Mouse (Mus musculus) heart, adult 2 months (tissue): ENCODE measurements around the gene Uvssa.

Source experiments
- CTCF ChIP-seq: fragments of 200-600 bp; IDR thresholded peaks from 2 replicates; pipeline ENCODE4 v1.8.1; 2022; ENCODE audit warnings: antibody characterized with exemption, mild to moderate bottlenecking, moderate library complexity
- POLR2A ChIP-seq: fragments of 200-500 bp; IDR thresholded peaks from 2 replicates; pipeline ENCODE4 v1.6.1; 2011; ENCODE audit warnings: mild to moderate bottlenecking, low read depth, low read length, control low read depth; ENCODE audit not compliant: insufficient read depth

GRCm38 (mm10) chr5:33349706-33350105, 28.6 kb upstream of the Uvssa start:
- no peak for TF ChIP-seq POLR2A
- TF ChIP-seq CTCF = no peak
